Mouse (Mus musculus) heart, adult 8-10 months (tissue): Measurements from ENCODE around the gene Tbc1d12. TPM values are rescaled to one million over a fixed set of nuclear protein-coding genes. Genes with fewer than 3 reads are reported as not detected.

Experiments used
- DNase-seq: peaks from one replicate; pipeline ENCODE4 v3.0.0; 2022; ENCODE audit warnings: low spot score
- total RNA-seq, 4 experiments: library from RNA; stranded (reverse); gene quantifications; 2 replicates each; pipeline ENCODE4 v1.2.4; 2022

Gene Tbc1d12
- total RNA-seq, 4 experiments from 2014 or later = 5.5 to 6.7 (median 6.3) TPM

GRCm38 (mm10) chr19:38913786-38914185 is 77.4 kb downstream of the Tbc1d12 start:
- no peak for DNase-seq

- no peak for DNase-seq
These were observed 78.5 kb downstream of the Tbc1d12 start for GRCm38 (mm10) chr19:38914926-38915325.

- DNase-seq = peak; percentile 41
These were observed 79.3 kb downstream of the Tbc1d12 start for GRCm38 (mm10) chr19:38915677-38916076.

GRCm38 (mm10) chr19:38928481-38929158 is 92.2 kb downstream of the Tbc1d12 start:
- DNase-seq = no peak

- no peak for DNase-seq
These were observed 93.3 kb downstream of the Tbc1d12 start for GRCm38 (mm10) chr19:38929471-38930251.

GRCm38 (mm10) chr19:38930252-38930787 is 93.9 kb downstream of the Tbc1d12 start:
- DNase-seq = no peak

- peak; percentile 68 for DNase-seq
These were observed 94.6 kb downstream of the Tbc1d12 start, which contains the start of gene Hells for GRCm38 (mm10) chr19:38930788-38931565. Gene Hells (plus strand): TSS chr19:38930915.

GRCm38 (mm10) chr19:38931566-38931890 is 95.1 kb downstream of the Tbc1d12 start:
- no peak for DNase-seq

GRCm38 (mm10) chr19:38944590-38945307 is 108.4 kb downstream of the Tbc1d12 start:
- DNase-seq = no peak

Other genes with a start within 250 kb of the Tbc1d12 start
- gene Noc3l, start 17.3 kb upstream of the Tbc1d12 start, total RNA-seq = 1 to 10 TPM; 6.6 to 6.9 (median 6.7) TPM
- gene Hells, start 94.3 kb downstream of the Tbc1d12 start, total RNA-seq = under 1 TPM; 0.37 to 0.92 (median 0.75) TPM
- gene Cyp2c55, start 170.4 kb downstream of the Tbc1d12 start, total RNA-seq = not detected
- not detected for gene Cyp2c65, start 224.4 kb downstream of the Tbc1d12 start, total RNA-seq